Mouse (Mus musculus): ENCODE data around the gene H2-T23. TPM values are rescaled to one million over a fixed set of nuclear protein-coding genes. Genes with fewer than 3 reads are reported as not detected.
A peak's percentile ranks its signal among the peaks of the same experiment; 100 is the strongest.
"Not testable (repeated sequence)": the region's sequence is repeated elsewhere in the genome, so short reads cannot be mapped to it uniquely, and the experiment has no call there.

Gene H2-T23
- 15.9 and 16.1 TPM in 2 replicates for polyA plus RNA-seq (2014; fragmentation: Nextera tagmentation; extraction: Ambion mirVana)

DNA sequence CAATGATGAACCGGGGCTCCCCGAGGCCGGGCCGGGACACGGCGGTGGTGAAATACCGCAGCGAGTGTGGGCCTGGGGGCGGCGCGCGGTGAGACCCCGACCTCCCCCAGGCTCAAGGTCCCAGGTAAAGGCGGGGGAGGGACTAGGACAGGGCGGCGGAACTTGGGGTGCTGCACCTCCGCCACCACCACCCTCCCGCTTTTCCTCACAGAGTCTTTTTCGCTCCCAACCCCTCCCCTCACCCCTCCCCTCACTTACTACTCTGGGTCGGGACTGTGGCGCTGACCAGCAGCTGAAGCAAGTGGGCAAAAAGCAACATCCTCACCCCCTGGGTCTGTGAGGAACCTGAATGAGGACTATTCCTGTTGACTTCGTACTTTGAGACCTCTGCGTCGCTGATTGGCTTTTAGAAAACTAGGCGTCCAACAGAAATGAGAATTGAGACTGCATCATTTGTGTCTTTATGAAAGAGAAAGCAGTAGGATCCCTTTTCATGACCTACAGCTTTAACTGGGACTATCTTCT is at the start of gene H2-T23:
Gene H2-T23 (minus strand): TSS at position 505 of the 525 bp plus-strand sequence.
- Histone ChIP-seq H3K9ac (ENCODE audit: low read depth, low read length) (peak within 1 kb of the TSS; percentile 48), H3K4me3 (ENCODE audit: low read depth, low read length) (peak within 1 kb of the TSS; percentile 59), H3K4me2 (peak within 1 kb of the TSS; percentile 83)
- not testable (repeated sequence) for H3K9me3 ChIP-seq (ENCODE audit: control insufficient read depth, low read length); H3K27ac ChIP-seq (ENCODE audit: low read depth, low read length); H3K27me3 ChIP-seq (replicated peaks; ENCODE audit: control insufficient read depth, insufficient read depth, low read length); H3K36me3 ChIP-seq (ENCODE audit: control insufficient read depth, insufficient read depth, low read length); H3K4me1 ChIP-seq (replicated peaks; ENCODE audit: control insufficient read depth, insufficient read depth, low read length)
- ATAC-seq (replicated peaks; ENCODE audit: low FRiP score) (peak; percentile 56), DNase-seq (ENCODE audit: low spot score) (peak; percentile 56)
- WGBS = under 1% methylated on average over 25 of the region's 25 CpGs

DNA sequence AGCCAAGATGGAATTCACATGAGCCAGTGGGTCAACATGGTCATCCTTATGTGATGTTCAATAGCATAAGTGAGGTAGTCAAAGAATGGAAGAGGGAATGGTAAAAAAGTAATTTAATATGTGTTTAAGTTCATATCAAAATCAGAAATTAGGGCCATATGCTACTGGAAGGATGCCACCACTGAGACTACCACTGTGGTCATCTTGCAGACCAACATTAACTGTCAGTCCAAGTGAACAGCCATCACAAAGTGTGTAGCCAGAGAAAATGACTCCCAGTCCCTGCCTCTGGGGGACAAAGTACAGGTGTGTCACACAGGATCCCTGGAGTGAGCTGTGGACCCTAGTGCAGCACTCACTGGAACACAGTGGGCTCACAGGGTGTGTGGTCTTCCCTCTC is 49.2 kb upstream of the H2-T23 start:
- H3K27ac ChIP-seq (ENCODE audit: low read depth, low read length); H3K4me2 ChIP-seq; H3K4me3 ChIP-seq (ENCODE audit: low read depth, low read length); H3K9ac ChIP-seq (ENCODE audit: low read depth, low read length); H3K36me3 ChIP-seq (ENCODE audit: control insufficient read depth, insufficient read depth, low read length); H3K9me3 ChIP-seq (ENCODE audit: control insufficient read depth, low read length); H3K4me1 ChIP-seq (replicated peaks; ENCODE audit: control insufficient read depth, insufficient read depth, low read length); ATAC-seq (replicated peaks; ENCODE audit: low FRiP score); DNase-seq (ENCODE audit: low spot score): not testable (repeated sequence)
- H3K27me3 ChIP-seq (replicated peaks; ENCODE audit: control insufficient read depth, insufficient read depth, low read length) = peaks cover 35% of the 10 kb centered on the region

DNA sequence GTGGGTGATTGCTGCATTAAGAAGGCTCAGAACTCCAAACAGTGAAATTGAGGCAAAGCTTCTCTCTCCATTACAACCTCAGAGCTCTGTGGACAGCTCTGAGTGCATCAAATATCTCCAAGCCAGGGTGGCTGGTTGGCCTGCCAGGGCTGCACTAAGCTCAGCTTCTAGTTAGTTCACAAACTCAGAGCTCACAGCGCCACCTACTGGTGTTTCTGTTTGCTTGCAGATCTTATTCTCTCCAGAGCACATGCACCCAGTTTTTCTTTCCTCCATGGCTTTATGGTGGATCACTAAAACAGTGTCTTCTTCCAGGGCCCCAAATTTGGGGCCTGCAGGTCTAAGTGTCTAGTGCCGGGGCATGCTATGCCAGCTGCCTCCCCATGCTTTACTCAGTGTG is 28.2 kb upstream of the H2-T23 start:
- Histone ChIP-seq H3K4me1 (replicated peaks; ENCODE audit: control insufficient read depth, insufficient read depth, low read length) (no peaks in the 10 kb centered on the region), H3K27me3 (replicated peaks; ENCODE audit: control insufficient read depth, insufficient read depth, low read length) (no peaks in the 10 kb centered on the region), H3K9ac (ENCODE audit: low read depth, low read length) (no peak overlapping the region), H3K27ac (ENCODE audit: low read depth, low read length) (no peak overlapping the region), H3K4me2 (no peak overlapping the region), H3K9me3 (ENCODE audit: control insufficient read depth, low read length) (no peaks in the 10 kb centered on the region), H3K36me3 (ENCODE audit: control insufficient read depth, insufficient read depth, low read length) (no peaks in the 10 kb centered on the region), H3K4me3 (ENCODE audit: low read depth, low read length) (no peak overlapping the region)
- 22% methylated on average over 2 of the region's 2 CpGs for WGBS
- ATAC-seq (replicated peaks; ENCODE audit: low FRiP score) (no peak), DNase-seq (ENCODE audit: low spot score) (peak; percentile 43)

DNA sequence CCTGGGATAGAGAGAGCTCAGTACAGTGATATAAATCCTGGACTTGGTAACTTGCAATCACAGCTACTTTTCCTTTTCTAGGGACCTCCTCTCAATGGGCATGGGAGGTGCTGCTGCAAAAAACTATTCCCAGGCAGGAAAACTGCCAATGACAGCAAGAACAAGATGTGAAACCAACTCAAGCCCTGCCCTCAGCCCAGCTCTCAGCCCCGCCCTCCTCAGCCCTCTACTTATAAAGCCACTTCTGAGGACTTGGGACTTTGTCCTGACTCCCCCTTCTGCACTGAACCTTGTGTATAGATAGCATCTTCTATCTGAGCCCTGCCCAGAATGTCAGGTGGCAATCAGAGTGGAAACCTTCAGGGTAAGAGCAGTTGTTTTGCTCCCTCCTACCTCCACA is 25.7 kb upstream of the H2-T23 start, which contains the start of gene Gm11127:
Gene Gm11127 (minus strand): TSS at position 10 of the 400 bp plus-strand sequence.
- H3K4me3 ChIP-seq (ENCODE audit: low read depth, low read length) = not testable (repeated sequence)
- 45% methylated on average over 1 of the region's 1 CpGs for WGBS

DNA sequence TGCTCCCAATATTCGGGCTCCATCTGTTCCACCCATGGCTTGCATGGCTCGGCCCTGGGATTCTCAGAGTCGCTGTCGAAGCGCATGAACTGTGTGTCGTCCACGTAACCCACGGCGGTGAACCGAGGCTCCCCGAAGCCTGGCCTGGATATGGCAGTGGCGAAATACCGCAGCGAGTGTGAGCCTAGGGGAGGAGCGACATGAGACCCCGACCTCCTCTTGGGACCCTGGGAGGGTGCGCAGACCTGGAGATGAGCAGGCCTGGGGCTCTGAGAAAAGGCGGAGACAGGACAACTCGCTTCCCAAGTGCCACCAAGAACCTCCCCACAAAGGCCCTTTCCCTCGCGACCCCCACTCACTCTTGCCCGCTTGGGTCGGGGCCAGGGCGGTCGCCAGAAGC is 25.3 kb upstream of the H2-T23 start:
- not testable (repeated sequence) for H3K27me3 ChIP-seq (replicated peaks; ENCODE audit: control insufficient read depth, insufficient read depth, low read length); DNase-seq (ENCODE audit: low spot score); H3K9me3 ChIP-seq (ENCODE audit: control insufficient read depth, low read length); H3K36me3 ChIP-seq (ENCODE audit: control insufficient read depth, insufficient read depth, low read length); H3K27ac ChIP-seq (ENCODE audit: low read depth, low read length); H3K4me3 ChIP-seq (ENCODE audit: low read depth, low read length); H3K4me1 ChIP-seq (replicated peaks; ENCODE audit: control insufficient read depth, insufficient read depth, low read length); H3K4me2 ChIP-seq; ATAC-seq (replicated peaks; ENCODE audit: low FRiP score); H3K9ac ChIP-seq (ENCODE audit: low read depth, low read length)
- 86% methylated on average over 23 of the region's 25 CpGs for whole genome bisulfite sequencing

More for the DNA sequence above, 25.7 kb upstream of the H2-T23 start, which contains the start of gene Gm11127:
- H3K9me3 ChIP-seq (ENCODE audit: control insufficient read depth, low read length); H3K4me2 ChIP-seq; ATAC-seq (replicated peaks; ENCODE audit: low FRiP score); H3K4me1 ChIP-seq (replicated peaks; ENCODE audit: control insufficient read depth, insufficient read depth, low read length); H3K9ac ChIP-seq (ENCODE audit: low read depth, low read length); H3K27me3 ChIP-seq (replicated peaks; ENCODE audit: control insufficient read depth, insufficient read depth, low read length); DNase-seq (ENCODE audit: low spot score); H3K36me3 ChIP-seq (ENCODE audit: control insufficient read depth, insufficient read depth, low read length); H3K27ac ChIP-seq (ENCODE audit: low read depth, low read length): not testable (repeated sequence)

DNA sequence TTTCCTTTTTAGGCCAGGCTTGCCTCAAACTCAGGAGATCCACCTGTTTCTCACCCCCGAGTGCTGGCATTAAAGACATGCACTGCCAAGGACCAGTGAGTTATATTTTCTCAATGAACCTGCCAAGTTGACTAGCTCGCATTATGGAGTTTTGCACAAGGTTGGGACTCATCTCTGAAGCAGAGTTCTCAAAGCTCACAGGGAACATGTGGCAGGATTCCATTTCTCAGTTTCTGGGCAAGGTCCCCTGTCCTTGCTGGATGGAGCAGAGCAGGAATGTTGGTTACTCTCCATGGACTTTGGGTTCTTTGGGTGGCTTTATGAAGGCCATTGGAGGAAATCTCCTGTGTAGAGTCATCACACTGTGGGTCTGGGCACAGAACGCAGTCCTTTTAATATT is 10.6 kb upstream of the H2-T23 start:
- no peaks in the 10 kb centered on the region for H3K9me3 ChIP-seq (ENCODE audit: control insufficient read depth, low read length)
- H3K36me3 ChIP-seq (ENCODE audit: control insufficient read depth, insufficient read depth, low read length) = no peaks in the 10 kb centered on the region
- H3K27ac ChIP-seq (ENCODE audit: low read depth, low read length) = no peak overlapping the region
- H3K9ac ChIP-seq (ENCODE audit: low read depth, low read length) = peak overlapping the region; percentile 60; the same call in 1 of the 2 replicates
- no peak for ATAC-seq (replicated peaks; ENCODE audit: low FRiP score)
- H3K4me1 ChIP-seq (replicated peaks; ENCODE audit: control insufficient read depth, insufficient read depth, low read length) = peaks cover 4% of the 10 kb centered on the region; the same call in 1 of the 2 replicates
- DNase-seq (ENCODE audit: low spot score) = no peak
- 73% methylated on average over 3 of the region's 3 CpGs for WGBS
- no peaks in the 10 kb centered on the region for H3K27me3 ChIP-seq (replicated peaks; ENCODE audit: control insufficient read depth, insufficient read depth, low read length)
- peak overlapping the region; percentile 85 for H3K4me2 ChIP-seq
- peak overlapping the region; percentile 51 for H3K4me3 ChIP-seq (ENCODE audit: low read depth, low read length)

DNA sequence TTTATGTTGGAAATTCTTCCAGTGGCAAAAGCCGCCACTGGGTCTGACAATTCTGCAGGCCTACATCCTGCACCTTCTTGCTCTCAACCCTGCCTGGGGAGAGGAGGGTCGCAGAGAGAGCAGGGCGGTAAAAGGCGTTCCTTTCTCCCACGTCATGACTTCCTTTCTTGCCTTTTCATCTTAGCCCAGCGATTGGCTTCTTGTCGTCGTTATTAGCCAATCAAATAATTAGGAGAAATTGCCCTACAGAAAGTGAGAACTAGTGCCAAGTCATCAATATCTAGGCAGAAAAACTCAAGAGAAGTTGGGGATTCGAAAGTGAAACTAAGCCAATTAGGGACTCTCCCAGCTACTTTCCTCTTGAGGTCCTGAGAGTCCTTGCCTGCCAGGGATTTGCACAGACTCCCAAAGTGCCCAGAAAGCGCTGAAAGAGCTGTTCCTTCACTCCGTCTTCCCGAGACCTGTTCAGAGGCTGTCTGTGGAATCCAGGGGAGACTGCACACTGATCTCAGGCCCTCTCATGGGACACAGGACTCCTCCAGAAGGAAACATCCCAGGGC is 10.0 kb upstream of the H2-T23 start, which contains the start of the genes H2-T22 and Gm6034:
Gene H2-T22 (minus strand): TSS at position 138 of the 560 bp plus-strand sequence.
Gene Gm6034 (plus strand): TSS at position 352 of the 560 bp plus-strand sequence.
- not testable (repeated sequence) for H3K27me3 ChIP-seq (replicated peaks; ENCODE audit: control insufficient read depth, insufficient read depth, low read length); H3K4me1 ChIP-seq (replicated peaks; ENCODE audit: control insufficient read depth, insufficient read depth, low read length); H3K27ac ChIP-seq (ENCODE audit: low read depth, low read length); H3K36me3 ChIP-seq (ENCODE audit: control insufficient read depth, insufficient read depth, low read length); H3K9me3 ChIP-seq (ENCODE audit: control insufficient read depth, low read length)
- H3K4me3 ChIP-seq (ENCODE audit: low read depth, low read length) = peak within 1 kb of the TSS; percentile 51
- H3K4me2 ChIP-seq = peak within 1 kb of the TSS; percentile 85
- H3K9ac ChIP-seq (ENCODE audit: low read depth, low read length) = peak within 1 kb of the TSS; percentile 60
- 2% methylated on average over 12 of the region's 12 CpGs for WGBS
- peak; percentile 91 for ATAC-seq (replicated peaks; ENCODE audit: low FRiP score)
- peak; percentile 53 for DNase-seq (ENCODE audit: low spot score)

DNA sequence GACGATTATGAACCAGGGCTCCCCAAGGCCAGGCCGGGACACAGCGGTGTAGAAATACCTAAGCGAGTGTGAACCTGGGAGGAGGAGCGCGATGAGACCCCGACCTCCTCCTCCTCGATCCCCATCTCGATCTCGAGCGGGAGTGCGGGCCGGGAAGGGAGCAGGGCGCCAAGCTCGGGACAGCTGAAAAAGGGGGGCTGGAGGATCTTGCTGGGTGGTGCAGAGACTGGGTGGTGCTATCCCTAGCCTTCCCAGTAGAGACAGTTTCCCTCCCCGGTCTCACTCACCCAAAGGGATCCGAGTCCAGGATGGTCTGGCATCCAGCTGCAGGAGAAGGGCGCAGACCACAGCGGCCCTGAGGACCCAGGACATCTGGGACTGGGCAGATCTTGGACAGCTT is 9.4 kb upstream of the H2-T23 start:
- H3K27me3 ChIP-seq (replicated peaks; ENCODE audit: control insufficient read depth, insufficient read depth, low read length); H3K9me3 ChIP-seq (ENCODE audit: control insufficient read depth, low read length); H3K27ac ChIP-seq (ENCODE audit: low read depth, low read length); H3K4me1 ChIP-seq (replicated peaks; ENCODE audit: control insufficient read depth, insufficient read depth, low read length); DNase-seq (ENCODE audit: low spot score); H3K36me3 ChIP-seq (ENCODE audit: control insufficient read depth, insufficient read depth, low read length): not testable (repeated sequence)
- H3K4me3 ChIP-seq (ENCODE audit: low read depth, low read length) = peak overlapping the region; percentile 51
- peak overlapping the region; percentile 85 for H3K4me2 ChIP-seq
- ATAC-seq (replicated peaks; ENCODE audit: low FRiP score) = peak; percentile 53
- peak overlapping the region; percentile 46; the same call in 1 of the 2 replicates for H3K9ac ChIP-seq (ENCODE audit: low read depth, low read length)
- WGBS = 2% methylated on average over 17 of the region's 19 CpGs

DNA sequence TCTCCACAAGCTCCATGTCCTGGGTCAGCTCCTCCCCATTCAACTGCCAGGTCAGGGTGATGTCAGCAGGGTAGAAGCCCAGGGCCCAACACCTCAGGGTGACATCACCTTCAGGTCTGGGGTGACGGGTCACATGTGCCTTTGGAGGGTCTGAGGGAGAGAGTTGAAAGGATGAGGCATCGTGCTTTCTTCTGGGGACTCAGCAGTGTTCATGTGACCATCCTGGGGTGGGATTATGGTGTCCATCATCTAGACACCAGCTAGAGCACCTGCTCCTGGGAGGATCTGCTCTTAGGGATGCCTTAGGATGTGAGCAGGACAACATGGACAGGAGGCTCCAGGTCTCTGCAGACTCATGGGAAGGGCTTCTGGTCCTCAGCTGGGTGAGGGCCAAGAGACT is 7.9 kb upstream of the H2-T23 start:
- WGBS = 78% methylated on average over 2 of the region's 2 CpGs
- H3K4me1 ChIP-seq (replicated peaks; ENCODE audit: control insufficient read depth, insufficient read depth, low read length); ATAC-seq (replicated peaks; ENCODE audit: low FRiP score); H3K4me2 ChIP-seq; H3K27me3 ChIP-seq (replicated peaks; ENCODE audit: control insufficient read depth, insufficient read depth, low read length); H3K9me3 ChIP-seq (ENCODE audit: control insufficient read depth, low read length); H3K9ac ChIP-seq (ENCODE audit: low read depth, low read length); H3K27ac ChIP-seq (ENCODE audit: low read depth, low read length); DNase-seq (ENCODE audit: low spot score); H3K36me3 ChIP-seq (ENCODE audit: control insufficient read depth, insufficient read depth, low read length); H3K4me3 ChIP-seq (ENCODE audit: low read depth, low read length): not testable (repeated sequence)
